Mouse (Mus musculus): ENCODE results near the gene Relb. TPM values are rescaled to one million over a fixed set of nuclear protein-coding genes. Genes with fewer than 3 reads are reported as not detected.
A peak's percentile ranks its signal among the peaks of the same experiment; 100 is the strongest.

The Relb gene
- polyA plus RNA-seq, 2 experiments: 9.8 to 13.4 TPM

GRCm38 (mm10) chr7:19603055-19603454 is 26.2 kb downstream of the Relb start:
- Histone ChIP-seq H3K9ac (ENCODE audit: low read depth, low read length, severe bottlenecking) (peak overlapping the region; percentile 95), H3K4me2 (replicated peaks; ENCODE audit: low read depth, low read length, severe bottlenecking) (peak overlapping the region; percentile 73), H3K9me3 (ENCODE audit: control insufficient read depth, low read length) (no peaks in the 10 kb centered on the region), H3K27ac (replicated peaks; ENCODE audit: low read depth, low read length) (no peak overlapping the region), H3K4me1 (ENCODE audit: control insufficient read depth, insufficient read depth, low read length) (peaks cover 12% of the 10 kb centered on the region; the same call in 1 of the 2 replicates), H3K36me3 (ENCODE audit: control insufficient read depth, insufficient read depth, low read length) (peaks cover 47% of the 10 kb centered on the region), H3K4me3 (replicated peaks; ENCODE audit: low read length) (peak overlapping the region; percentile 92), H3K27me3 (ENCODE audit: control insufficient read depth, insufficient read depth, low read length) (no peaks in the 10 kb centered on the region)
- WGBS: 81% methylated on average over 12 of the region's 12 CpGs
- no peak for TF ChIP-seq POLR2A (IDR thresholded peaks at IDR 0.05; ENCODE audit: borderline replicate concordance, extremely low read depth, insufficient read depth, insufficient read length)
- no peak for DNase-seq (ENCODE audit: low spot score)
- ATAC-seq (ENCODE audit: low FRiP score, low read depth): no peak

GRCm38 (mm10) chr7:19600562-19600961 is 28.7 kb downstream of the Relb start:
- no peak overlapping the region for H3K9ac ChIP-seq (ENCODE audit: low read depth, low read length, severe bottlenecking)
- TF ChIP-seq POLR2A (IDR thresholded peaks at IDR 0.05; ENCODE audit: borderline replicate concordance, extremely low read depth, insufficient read depth, insufficient read length): no peak
- peaks cover 12% of the 10 kb centered on the region; the same call in 1 of the 2 replicates for H3K4me1 ChIP-seq (ENCODE audit: control insufficient read depth, insufficient read depth, low read length)
- H3K27ac ChIP-seq (replicated peaks; ENCODE audit: low read depth, low read length): no peak overlapping the region
- H3K9me3 ChIP-seq (ENCODE audit: control insufficient read depth, low read length): no peaks in the 10 kb centered on the region
- WGBS: 74% methylated on average over 5 of the region's 5 CpGs
- DNase-seq (ENCODE audit: low spot score): no peak
- H3K36me3 ChIP-seq (ENCODE audit: control insufficient read depth, insufficient read depth, low read length): peaks cover 71% of the 10 kb centered on the region
- no peak overlapping the region for H3K4me3 ChIP-seq (replicated peaks; ENCODE audit: low read length)
- H3K27me3 ChIP-seq (ENCODE audit: control insufficient read depth, insufficient read depth, low read length): no peaks in the 10 kb centered on the region
- no peak for ATAC-seq (ENCODE audit: low FRiP score, low read depth)
- H3K4me2 ChIP-seq (replicated peaks; ENCODE audit: low read depth, low read length, severe bottlenecking): no peak overlapping the region

- DNase-seq (ENCODE audit: low spot score): no peak
- H3K9ac ChIP-seq (ENCODE audit: low read depth, low read length, severe bottlenecking): no peak overlapping the region
- no peaks in the 10 kb centered on the region for H3K4me1 ChIP-seq (ENCODE audit: control insufficient read depth, insufficient read depth, low read length)
- H3K36me3 ChIP-seq (ENCODE audit: control insufficient read depth, insufficient read depth, low read length): peaks cover 98% of the 10 kb centered on the region
- TF ChIP-seq POLR2A (IDR thresholded peaks at IDR 0.05; ENCODE audit: borderline replicate concordance, extremely low read depth, insufficient read depth, insufficient read length): no peak
- H3K27me3 ChIP-seq (ENCODE audit: control insufficient read depth, insufficient read depth, low read length): no peaks in the 10 kb centered on the region
- no peak overlapping the region for H3K4me3 ChIP-seq (replicated peaks; ENCODE audit: low read length)
- no peak overlapping the region for H3K4me2 ChIP-seq (replicated peaks; ENCODE audit: low read depth, low read length, severe bottlenecking)
- no peaks in the 10 kb centered on the region for H3K9me3 ChIP-seq (ENCODE audit: control insufficient read depth, low read length)
- no peak overlapping the region for H3K27ac ChIP-seq (replicated peaks; ENCODE audit: low read depth, low read length)
- 87% methylated on average over 10 of the region's 10 CpGs for WGBS
- no peak for ATAC-seq (ENCODE audit: low FRiP score, low read depth)
Measured at GRCm38 (mm10) chr7:19593061-19593730, 36.0 kb downstream of the Relb start.

- Histone ChIP-seq H3K27ac (replicated peaks; ENCODE audit: low read depth, low read length) (no peak overlapping the region), H3K36me3 (ENCODE audit: control insufficient read depth, insufficient read depth, low read length) (peaks cover 97% of the 10 kb centered on the region), H3K9me3 (ENCODE audit: control insufficient read depth, low read length) (no peaks in the 10 kb centered on the region), H3K27me3 (ENCODE audit: control insufficient read depth, insufficient read depth, low read length) (no peaks in the 10 kb centered on the region), H3K4me1 (ENCODE audit: control insufficient read depth, insufficient read depth, low read length) (no peaks in the 10 kb centered on the region), H3K9ac (ENCODE audit: low read depth, low read length, severe bottlenecking) (no peak overlapping the region), H3K4me3 (replicated peaks; ENCODE audit: low read length) (no peak overlapping the region), H3K4me2 (replicated peaks; ENCODE audit: low read depth, low read length, severe bottlenecking) (no peak overlapping the region)
- WGBS: 56% methylated on average over 3 of the region's 3 CpGs
- no peak for TF ChIP-seq POLR2A (IDR thresholded peaks at IDR 0.05; ENCODE audit: borderline replicate concordance, extremely low read depth, insufficient read depth, insufficient read length)
- DNase-seq (ENCODE audit: low spot score): peak; percentile 89
- no peak for ATAC-seq (ENCODE audit: low FRiP score, low read depth)
Measured at GRCm38 (mm10) chr7:19589917-19590316, 39.3 kb downstream of the Relb start.

GRCm38 (mm10) chr7:19589207-19589606 is 40.0 kb downstream of the Relb start:
- Histone ChIP-seq H3K4me1 (ENCODE audit: control insufficient read depth, insufficient read depth, low read length) (no peaks in the 10 kb centered on the region), H3K36me3 (ENCODE audit: control insufficient read depth, insufficient read depth, low read length) (peaks cover 97% of the 10 kb centered on the region), H3K9me3 (ENCODE audit: control insufficient read depth, low read length) (no peaks in the 10 kb centered on the region), H3K9ac (ENCODE audit: low read depth, low read length, severe bottlenecking) (no peak overlapping the region), H3K4me2 (replicated peaks; ENCODE audit: low read depth, low read length, severe bottlenecking) (no peak overlapping the region), H3K27me3 (ENCODE audit: control insufficient read depth, insufficient read depth, low read length) (no peaks in the 10 kb centered on the region), H3K4me3 (replicated peaks; ENCODE audit: low read length) (no peak overlapping the region), H3K27ac (replicated peaks; ENCODE audit: low read depth, low read length) (no peak overlapping the region)
- 51% methylated on average over 3 of the region's 3 CpGs for WGBS
- TF ChIP-seq POLR2A (IDR thresholded peaks at IDR 0.05; ENCODE audit: borderline replicate concordance, extremely low read depth, insufficient read depth, insufficient read length): no peak
- ATAC-seq (ENCODE audit: low FRiP score, low read depth) (no peak), DNase-seq (ENCODE audit: low spot score) (no peak)

All from limb, embryonic 14.5 days (tissue).